Comparison of ENCODE assay signal across 9 mouse cellular contexts in genomic region chr2:154215191-154215590, GRCm38 (mm10). TPM values are rescaled to one million over a fixed set of nuclear protein-coding genes. Genes with fewer than 3 reads are reported as not detected.
DNase-seq lines count a peak whose midpoint lies in the region; ATAC-seq and TF ChIP-seq lines count a peak whose summit lies in the region.
"Had no signal": no experiment of that assay in that cellular context is flagged by ENCODE, and none has a peak within 500 bp of the region (broad histone marks: within the 10 kb centered on the region; RNA-seq: fewer than 3 reads in every experiment).

No protein-coding gene starts in this region.

- no peaks in the 10 kb centered on the region for H3K36me3 ChIP-seq in splenic B cell, adult 2 months (ENCODE audit: control insufficient read depth, insufficient read depth, low read length, poor library complexity, severe bottlenecking)
- H3K36me3 ChIP-seq: limb, embryonic 15.5 days had no signal

- intact Hi-C loops in gastrocnemius, adult 2 months (cut with DNase I), result loop anchor here (2.0 kb wide), 1 partner anchor 80 kb away; no protein-coding TSS in a partner anchor

- H3K4me3 ChIP-seq in gastrocnemius, adult 2 months, result no peak overlapping the region
- H3K4me3 ChIP-seq: limb, embryonic 15.5 days had no signal

- TF ChIP-seq CTCF in gastrocnemius, adult 2 months (IDR thresholded peaks at IDR 0.05), result peak; percentile 87

- ATAC-seq in CD4-positive, CD25-positive, alpha-beta regulatory T cell, adult 4 months, result no peak
- ATAC-seq in megakaryocyte, adult 5-6 weeks (ENCODE audit: poor library complexity, severe bottlenecking), result peak; percentile 72

- H3K27me3 ChIP-seq in splenic B cell, adult 2 months (ENCODE audit: control insufficient read depth, insufficient read depth, low read length, poor library complexity, severe bottlenecking), result no peaks in the 10 kb centered on the region
- H3K27me3 ChIP-seq: limb, embryonic 15.5 days had no signal

- H3K27ac ChIP-seq in gastrocnemius, adult 2 months, result no peak overlapping the region
- H3K27ac ChIP-seq: limb, embryonic 15.5 days had no signal

- DNase-seq in CD4-positive, CD25-positive, alpha-beta regulatory T cell, adult 2 months (ENCODE audit: low read depth, low spot score), result peak; percentile 73
- DNase-seq in Muller cell, postnatal 12 days (ENCODE audit: inconsistent ontology term), result peak; percentile 86
- peak; percentile 60 for DNase-seq in cerebellum, adult 8-10 months
- DNase-seq in gastrocnemius, adult 2 months, result peak; percentile 70
- peak; percentile 37 to 68 for DNase-seq in layer of hippocampus, adult 18-20 months (ENCODE audit: low spot score in 2 of 2)
- peak; percentile 67 for DNase-seq in splenic B cell, adult 2 months (ENCODE audit: low read depth, low spot score)

RNA-seq across cellular contexts. Expression of gene Bpifb5, which starts 8.4 kb away (rescaled TPM):
- polyA plus RNA-seq in CD4-positive, CD25-positive, alpha-beta regulatory T cell, adult 4 months (2017; shearing (Covaris generic)), result not detected
- total RNA-seq in gastrocnemius, adult 2 months (2021), result not detected
- not detected for total RNA-seq in layer of hippocampus, adult 18-20 months (2021)
- total RNA-seq in megakaryocyte, adult 5-6 weeks (2015), result not detected in 2 replicates
- not detected in 2 replicates for total RNA-seq in megakaryocyte, adult 5-6 weeks (2017)

RNA-seq across cellular contexts. Expression of gene Bpifb1, which starts 24.6 kb away (rescaled TPM):
- not detected for polyA plus RNA-seq in CD4-positive, CD25-positive, alpha-beta regulatory T cell, adult 4 months (2017; shearing (Covaris generic))
- total RNA-seq in gastrocnemius, adult 2 months (2021), result not detected
- total RNA-seq in layer of hippocampus, adult 18-20 months (2021), result under 1 TPM; 0.12 to 0.15 TPM
- total RNA-seq in megakaryocyte, adult 5-6 weeks (2015), result not detected in 2 replicates
- not detected in 2 replicates for total RNA-seq in megakaryocyte, adult 5-6 weeks (2017)

RNA-seq across cellular contexts. Expression of gene Bpifb9a, which starts 42.5 kb away (rescaled TPM):
- polyA plus RNA-seq in CD4-positive, CD25-positive, alpha-beta regulatory T cell, adult 4 months (2017; shearing (Covaris generic)), result not detected
- total RNA-seq in gastrocnemius, adult 2 months (2021), result not detected
- not detected for total RNA-seq in layer of hippocampus, adult 18-20 months (2021)
- not detected in 2 replicates for total RNA-seq in megakaryocyte, adult 5-6 weeks (2015)
- not detected in 2 replicates for total RNA-seq in megakaryocyte, adult 5-6 weeks (2017)
- polyA plus RNA-seq: limb, embryonic 15.5 days had no signal

RNA-seq across cellular contexts. Expression of gene Bpifa5, which starts 52.8 kb away (rescaled TPM):
- polyA plus RNA-seq in CD4-positive, CD25-positive, alpha-beta regulatory T cell, adult 4 months (2017; shearing (Covaris generic)), result not detected
- not detected for total RNA-seq in gastrocnemius, adult 2 months (2021)
- not detected for total RNA-seq in layer of hippocampus, adult 18-20 months (2021)
- total RNA-seq in megakaryocyte, adult 5-6 weeks (2015), result not detected in 2 replicates
- total RNA-seq in megakaryocyte, adult 5-6 weeks (2017), result not detected in 2 replicates
- polyA plus RNA-seq: limb, embryonic 15.5 days had no signal
